Mouse (Mus musculus) stomach, embryonic 16.5 days (tissue): ENCODE results near the gene Ccdc85c. TPM values are rescaled to one million over a fixed set of nuclear protein-coding genes. Genes with fewer than 3 reads are reported as not detected.

Experiments
- ATAC-seq: fragments of 200-750 bp; cut with Nextera tagmentation; 2 replicates; pipeline ENCODE4 v1.8.0; 2017; ENCODE audit warnings: moderate number of reproducible peaks, moderate TSS enrichment; ENCODE audit not compliant: insufficient read depth, low FRiP score
- H3K27ac ChIP-seq: fragments of 300-500 bp; sonication (generic); 2 replicates; pipeline ENCODE4 v1.5.1; 2014; ENCODE audit warnings: low read length
- H3K27me3 ChIP-seq: fragments of 300-500 bp; sonication (generic); 2 replicates; pipeline ENCODE4 v1.6.1; 2014; ENCODE audit warnings: low read length, control low read depth, mixed read lengths; ENCODE audit not compliant: control insufficient read depth, insufficient read depth
- H3K36me3 ChIP-seq: fragments of 300-500 bp; sonication (generic); 2 replicates; pipeline ENCODE4 v1.6.1; 2014; ENCODE audit warnings: low read length; ENCODE audit not compliant: control insufficient read depth, insufficient read depth
- H3K4me1 ChIP-seq: fragments of 300-500 bp; sonication (generic); 2 replicates; pipeline ENCODE4 v1.6.1; 2014; ENCODE audit warnings: low read length, control low read depth, mixed read lengths; ENCODE audit not compliant: control insufficient read depth, insufficient read depth
- H3K4me2 ChIP-seq: fragments of 300-500 bp; sonication (generic); 2 replicates; pipeline ENCODE4 v1.6.1; 2014; ENCODE audit warnings: low read depth, low read length, mixed read lengths
- H3K4me3 ChIP-seq: fragments of 300-500 bp; sonication (generic); replicated peaks from 2 replicates; pipeline ENCODE4 v1.5.1; 2014; ENCODE audit warnings: mild to moderate bottlenecking, low read length
- H3K9ac ChIP-seq: fragments of 300-500 bp; sonication (generic); 2 replicates; pipeline ENCODE4 v1.6.1; 2014; ENCODE audit warnings: low read length
- H3K9me3 ChIP-seq: fragments of 300-500 bp; sonication (generic); replicated peaks from 2 replicates; pipeline ENCODE4 v1.6.1; 2016; ENCODE audit warnings: low read length, control low read depth; ENCODE audit not compliant: control insufficient read depth
- WGBS: fragments of 180-500 bp; shearing (Covaris S2); extraction: QIAGEN DNeasy Blood & Tissue Kit; methylation state at CpG from one replicate; pipeline ENCODE4 v1.1.7; 2014; 5-methylcytosine and 5-hydroxymethylcytosine counted together
- polyA plus RNA-seq: library from polyadenylated mRNA; unstranded; fragments of >200 nt; fragmentation: Nextera tagmentation; extraction: Ambion mirVana; gene quantifications from 2 replicates; pipeline ENCODE4 v1.2.1, GENCODE M21; 2015

The Ccdc85c gene
- polyA plus RNA-seq, 1 experiment from 2014 or later: 6.9 TPM

- Histone ChIP-seq H3K36me3 (no peaks in the 10 kb centered on the region), H3K4me1 (peaks cover 25% of the 10 kb centered on the region), H3K27ac (no peak overlapping the region), H3K9me3 (no peaks in the 10 kb centered on the region), H3K9ac (no peak overlapping the region), H3K4me2 (no peak overlapping the region), H3K4me3 (no peak overlapping the region), H3K27me3 (no peaks in the 10 kb centered on the region)
- 78% methylated on average over 6 of the region's 6 CpGs for WGBS
- no peak for ATAC-seq
Measured at GRCm38 (mm10) chr12:108212476-108212875, 62.7 kb downstream of the Ccdc85c start.

DNA sequence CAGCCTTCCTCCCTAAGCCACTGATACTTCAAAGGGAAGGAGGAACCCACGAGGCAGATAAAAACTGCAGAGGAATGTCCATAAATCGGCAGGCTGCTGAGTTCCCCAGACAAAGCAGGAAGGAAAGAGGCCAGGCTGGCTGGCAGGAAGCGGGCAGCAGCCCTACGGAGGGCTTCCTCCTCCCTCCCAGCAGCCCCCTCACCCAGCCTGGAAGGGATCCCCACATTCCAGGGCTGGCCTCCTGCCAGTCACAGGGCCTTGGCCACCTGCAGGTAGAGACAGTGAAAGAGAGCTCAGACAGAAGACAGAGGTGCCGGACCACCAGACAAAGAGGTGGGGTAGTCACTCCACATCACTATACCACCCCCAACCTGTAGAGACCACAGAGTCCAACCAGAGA lies 63.2 kb downstream of the Ccdc85c start:
- Histone ChIP-seq H3K4me1 (peaks cover 25% of the 10 kb centered on the region), H3K4me2 (no peak overlapping the region), H3K27ac (no peak overlapping the region), H3K9me3 (no peaks in the 10 kb centered on the region), H3K9ac (no peak overlapping the region), H3K36me3 (no peaks in the 10 kb centered on the region), H3K4me3 (no peak overlapping the region), H3K27me3 (no peaks in the 10 kb centered on the region)
- 32% methylated on average over 5 of the region's 5 CpGs for WGBS
- ATAC-seq: no peak

DNA sequence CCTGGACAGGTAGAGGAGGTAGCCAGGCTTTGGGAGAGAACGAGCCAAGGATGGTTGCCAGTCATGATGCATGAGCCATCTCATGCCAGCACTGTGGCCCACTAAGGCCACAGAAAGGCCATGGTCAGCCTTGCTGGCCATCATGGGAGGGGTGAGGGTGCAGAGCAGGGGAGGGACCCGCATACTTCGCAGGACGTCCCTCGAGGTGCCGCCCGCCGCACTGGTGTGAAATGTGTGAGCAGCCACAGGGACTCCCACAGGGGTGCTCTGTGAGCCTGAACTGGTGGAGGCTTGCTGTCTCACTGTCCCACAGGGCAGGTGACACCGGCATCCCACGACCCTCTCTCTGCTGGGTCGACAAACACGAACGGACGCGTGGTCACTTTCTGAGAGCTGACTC lies 64.6 kb downstream of the Ccdc85c start:
- ATAC-seq: no peak
- no peaks in the 10 kb centered on the region for H3K9me3 ChIP-seq
- H3K27me3 ChIP-seq: no peaks in the 10 kb centered on the region
- H3K4me1 ChIP-seq: peaks cover 25% of the 10 kb centered on the region
- peaks cover 6% of the 10 kb centered on the region; the same call in 1 of the 2 replicates for H3K36me3 ChIP-seq
- H3K4me2 ChIP-seq: no peak overlapping the region
- 89% methylated on average over 15 of the region's 15 CpGs for WGBS
- no peak overlapping the region for H3K27ac ChIP-seq
- no peak overlapping the region for H3K4me3 ChIP-seq
- no peak overlapping the region for H3K9ac ChIP-seq

DNA sequence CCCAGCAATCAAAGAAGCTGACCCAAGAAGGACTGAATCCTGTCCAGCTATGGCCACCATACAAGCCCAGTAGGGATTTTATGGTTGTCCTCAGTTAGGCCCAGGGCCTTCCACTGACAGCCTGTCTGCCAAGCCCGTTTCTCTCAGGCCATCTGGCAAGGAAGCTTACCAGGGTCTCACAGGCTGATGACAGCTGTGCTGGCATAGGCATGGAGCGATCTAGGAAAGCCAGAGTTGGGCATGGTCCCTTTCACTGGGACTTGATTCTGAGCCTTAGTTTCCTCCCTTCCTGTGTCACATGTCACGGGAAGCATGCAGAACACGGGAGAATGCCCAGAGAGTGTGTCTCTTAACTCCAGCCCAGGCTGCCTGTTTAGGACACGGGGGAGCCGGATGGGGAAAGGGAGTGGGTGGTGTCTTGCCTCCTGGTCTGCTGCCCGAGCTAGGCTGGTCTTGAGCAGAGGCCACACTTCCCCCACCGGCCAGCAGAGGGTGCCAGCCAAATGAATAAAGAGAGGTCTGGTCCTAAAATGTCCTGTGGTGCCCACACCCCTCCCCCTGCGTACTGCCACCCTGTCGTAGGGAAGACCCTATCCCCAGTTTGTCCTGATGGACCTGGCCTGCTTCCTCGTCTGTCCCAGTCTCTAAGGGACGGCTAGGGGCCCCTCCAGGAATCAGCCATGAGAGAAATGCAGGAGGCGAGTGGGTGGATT lies 66.3 kb downstream of the Ccdc85c start:
- ATAC-seq: no peak; the same call in 1 of the 2 replicates
- Histone ChIP-seq H3K4me1 (peaks cover 17% of the 10 kb centered on the region), H3K9ac (0 out of 2 replicates have a peak overlapping the region, but pooled peaks have one; percentile 22), H3K27ac (no peak overlapping the region), H3K27me3 (no peaks in the 10 kb centered on the region), H3K4me2 (no peak overlapping the region), H3K36me3 (peaks cover 15% of the 10 kb centered on the region), H3K9me3 (no peaks in the 10 kb centered on the region), H3K4me3 (no peak overlapping the region)
- 31% methylated on average over 13 of the region's 13 CpGs for WGBS

DNA sequence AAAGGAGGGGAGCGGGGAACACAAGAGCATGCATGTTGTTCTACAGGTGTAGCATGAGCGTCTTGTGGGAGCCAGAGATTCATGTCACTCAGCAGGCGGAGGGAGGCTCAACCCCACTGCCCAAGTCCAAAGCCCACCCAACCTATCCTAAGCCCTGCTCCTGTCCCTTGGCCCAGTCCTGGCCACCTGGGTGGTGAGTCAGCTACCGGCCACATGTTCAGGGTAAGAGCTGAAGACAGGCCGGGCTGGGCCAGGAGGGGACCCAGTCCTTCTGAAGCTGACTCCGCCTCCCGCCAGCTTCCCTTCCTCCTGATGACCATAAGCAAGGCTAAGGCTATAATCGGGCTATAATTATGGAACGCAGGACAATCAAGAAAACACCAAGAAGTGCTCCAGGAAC lies 67.0 kb downstream of the Ccdc85c start:
- WGBS: 89% methylated on average over 9 of the region's 9 CpGs
- no peak overlapping the region for H3K9ac ChIP-seq
- H3K4me3 ChIP-seq: no peak overlapping the region
- H3K9me3 ChIP-seq: no peaks in the 10 kb centered on the region
- peaks cover 16% of the 10 kb centered on the region for H3K36me3 ChIP-seq
- no peak overlapping the region for H3K4me2 ChIP-seq
- no peak for ATAC-seq
- H3K27ac ChIP-seq: no peak overlapping the region
- no peaks in the 10 kb centered on the region for H3K27me3 ChIP-seq
- H3K4me1 ChIP-seq: peaks cover 12% of the 10 kb centered on the region

DNA sequence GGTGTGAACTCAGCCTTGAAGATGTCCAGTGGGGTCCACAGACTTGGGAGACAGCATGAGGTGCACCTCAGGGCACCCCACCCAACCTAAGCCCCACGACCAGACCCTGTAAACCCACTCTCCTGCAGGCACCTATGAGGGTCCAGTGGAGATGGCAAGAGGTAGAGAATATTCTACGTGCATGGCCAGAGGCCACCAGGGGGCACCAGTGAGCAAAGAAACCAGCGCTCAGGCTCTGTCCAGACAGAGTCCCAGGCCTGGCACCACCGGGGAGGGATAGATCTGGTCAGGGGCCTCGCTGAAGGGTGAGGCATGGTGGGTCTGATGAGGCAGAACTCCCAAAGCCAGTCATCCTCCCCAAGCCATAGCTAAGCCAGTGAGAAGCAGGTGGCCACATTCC lies 68.6 kb downstream of the Ccdc85c start:
- Histone ChIP-seq H3K4me2 (no peak overlapping the region), H3K4me1 (peaks cover 6% of the 10 kb centered on the region; the same call in 1 of the 2 replicates), H3K4me3 (no peak overlapping the region), H3K9ac (no peak overlapping the region), H3K9me3 (no peaks in the 10 kb centered on the region), H3K36me3 (peaks cover 19% of the 10 kb centered on the region), H3K27me3 (no peaks in the 10 kb centered on the region), H3K27ac (no peak overlapping the region)
- WGBS: 10% methylated on average over 5 of the region's 5 CpGs
- peak; percentile 51; the same call in 1 of the 2 replicates for ATAC-seq

DNA sequence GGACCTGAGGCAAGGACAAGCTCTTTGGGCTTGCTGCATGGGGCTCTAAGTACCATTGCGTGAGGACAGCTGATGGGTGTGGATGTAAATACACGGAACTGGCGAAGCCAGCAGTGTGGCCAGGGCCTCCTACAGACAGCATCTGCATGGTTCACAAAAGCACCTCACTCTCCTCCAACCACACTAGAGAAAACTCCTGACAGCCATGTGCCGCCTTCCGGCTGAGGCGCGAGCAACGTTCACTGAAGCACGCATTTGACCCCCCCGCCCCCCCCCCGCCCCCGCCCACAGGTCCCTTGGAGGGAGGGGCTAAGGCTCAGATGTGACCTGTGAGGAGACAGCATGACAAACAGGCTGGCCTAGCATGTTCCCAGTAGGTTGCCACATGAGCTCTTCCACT lies 70.2 kb downstream of the Ccdc85c start:
- H3K27ac ChIP-seq: no peak overlapping the region
- whole genome bisulfite sequencing: 70% methylated on average over 12 of the region's 12 CpGs
- peaks cover 23% of the 10 kb centered on the region for H3K36me3 ChIP-seq
- H3K4me2 ChIP-seq: no peak overlapping the region
- H3K4me3 ChIP-seq: no peak overlapping the region
- no peak overlapping the region for H3K9ac ChIP-seq
- H3K27me3 ChIP-seq: no peaks in the 10 kb centered on the region
- H3K4me1 ChIP-seq: 0 out of 2 replicates have a peak, but pooled peaks cover 6% of the 10 kb centered on the region
- no peaks in the 10 kb centered on the region for H3K9me3 ChIP-seq
- no peak; the same call in 1 of the 2 replicates for ATAC-seq

- no peak overlapping the region for H3K27ac ChIP-seq
- no peak overlapping the region for H3K9ac ChIP-seq
- H3K4me2 ChIP-seq: no peak overlapping the region
- H3K36me3 ChIP-seq: peaks cover 29% of the 10 kb centered on the region
- WGBS: 78% methylated on average over 8 of the region's 8 CpGs
- H3K4me1 ChIP-seq: 0 out of 2 replicates have a peak, but pooled peaks cover 3% of the 10 kb centered on the region
- H3K27me3 ChIP-seq: no peaks in the 10 kb centered on the region
- ATAC-seq: no peak
- no peak overlapping the region for H3K4me3 ChIP-seq
- no peaks in the 10 kb centered on the region for H3K9me3 ChIP-seq
Measured at GRCm38 (mm10) chr12:108203895-108204294, 71.3 kb downstream of the Ccdc85c start.

DNA sequence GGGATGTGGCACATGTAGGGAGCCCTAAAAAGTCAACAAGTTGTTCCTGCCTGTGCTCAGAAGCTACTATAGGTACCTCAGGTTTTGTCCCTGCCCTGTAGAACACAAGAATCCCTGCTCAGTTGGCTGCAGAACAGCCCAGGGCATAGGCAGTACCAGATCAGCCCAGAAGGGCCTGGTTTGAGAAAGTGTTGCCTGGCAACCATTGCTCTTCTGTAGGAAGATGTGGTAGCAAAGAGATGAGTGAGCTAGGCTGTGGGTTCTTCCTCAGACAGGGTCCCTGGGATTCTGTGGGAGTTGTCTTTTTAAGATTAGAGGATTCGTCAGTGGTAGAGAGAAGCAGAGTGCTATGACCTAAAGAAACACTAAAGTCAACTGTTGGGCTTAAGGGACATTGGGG lies 75.1 kb downstream of the Ccdc85c start:
- no peak overlapping the region for H3K4me3 ChIP-seq
- H3K4me2 ChIP-seq: no peak overlapping the region
- ATAC-seq: no peak
- no peaks in the 10 kb centered on the region for H3K27me3 ChIP-seq
- peaks cover 40% of the 10 kb centered on the region for H3K36me3 ChIP-seq
- H3K4me1 ChIP-seq: no peaks in the 10 kb centered on the region
- 79% methylated on average over 1 of the region's 1 CpGs for WGBS
- no peak overlapping the region for H3K27ac ChIP-seq
- H3K9me3 ChIP-seq: no peaks in the 10 kb centered on the region
- no peak overlapping the region for H3K9ac ChIP-seq
